Mouse (Mus musculus) kidney, adult 8-10 months (tissue): Measurements from ENCODE around the gene Capn2.

ENCODE experiments used
- DNase-seq, 2 experiments: peaks; one replicate each; pipeline ENCODE4 v3.0.0; 2022

The Capn2 gene

DNA sequence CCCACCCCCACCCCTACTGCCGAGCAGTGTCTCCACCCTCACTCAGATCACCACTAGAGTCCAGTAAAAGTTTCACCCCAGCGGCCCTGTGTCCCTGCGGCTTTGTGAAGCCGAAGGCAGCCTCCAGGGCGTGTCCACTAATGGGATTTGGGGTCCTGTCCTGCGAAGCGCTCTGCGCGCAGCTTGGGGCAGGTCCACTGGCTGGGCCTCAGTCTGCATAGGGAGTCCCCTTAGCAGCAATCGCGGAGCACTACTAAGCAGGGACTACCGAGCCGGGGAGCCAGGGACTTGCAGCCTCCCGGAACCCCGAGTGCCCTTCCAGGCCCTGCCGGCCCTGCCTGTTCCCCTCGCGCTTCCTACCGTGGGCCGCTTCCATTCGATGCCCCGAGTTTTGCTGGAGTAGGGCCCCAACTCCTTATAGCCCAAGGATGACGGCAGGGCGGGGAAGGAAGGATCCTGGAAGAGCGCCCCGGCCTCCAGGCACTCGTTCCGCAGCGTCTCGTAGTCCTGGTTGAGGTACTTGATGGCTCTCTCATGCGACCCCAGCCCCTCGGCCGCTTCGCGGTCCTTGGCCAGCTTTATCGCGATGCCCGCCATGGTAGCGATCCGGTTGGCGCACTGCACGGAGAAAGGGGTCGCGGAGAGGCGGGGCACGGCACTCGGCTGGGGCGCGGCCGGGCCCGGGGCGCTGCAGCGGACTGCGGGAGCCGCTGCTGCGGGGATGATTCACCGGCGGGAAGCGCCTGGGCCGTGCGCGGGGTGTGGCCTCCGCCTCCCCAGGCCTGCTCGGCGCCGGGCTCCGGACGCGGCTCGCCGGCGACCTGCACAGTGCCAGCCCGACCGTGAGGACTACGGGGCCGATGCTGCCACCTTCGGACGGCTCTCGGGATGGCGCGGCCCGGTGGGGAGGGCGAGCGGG is at the start of gene Capn2:
Gene Capn2 (minus strand): TSS at position 851 of the 919 bp plus-strand sequence.
- DNase-seq: peak; percentile 79 to 85

DNA sequence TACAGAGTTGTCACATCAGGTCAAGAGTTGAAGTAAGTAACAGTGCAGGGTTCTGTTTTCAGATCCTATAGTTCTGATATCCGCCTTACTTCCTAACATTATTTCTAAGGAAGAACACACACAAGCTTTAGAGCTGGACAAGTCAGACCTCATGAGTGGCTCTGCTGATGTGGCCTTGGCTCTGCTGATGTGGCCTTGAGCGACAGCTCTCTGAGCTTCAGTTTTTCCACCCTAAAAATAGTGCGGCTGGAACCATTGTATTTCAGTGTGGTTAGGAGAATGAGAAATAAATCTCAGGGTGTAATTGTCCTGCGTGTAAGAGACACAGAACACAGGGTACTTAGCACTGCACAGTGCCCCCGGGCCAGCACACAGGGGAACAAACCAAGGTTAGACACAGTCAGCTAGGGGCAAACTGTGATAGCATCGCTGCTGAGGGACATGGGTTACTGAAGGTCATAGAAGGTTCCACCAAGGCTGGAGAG is 48.0 kb upstream of the Capn2 start:
- DNase-seq: no peak

DNA sequence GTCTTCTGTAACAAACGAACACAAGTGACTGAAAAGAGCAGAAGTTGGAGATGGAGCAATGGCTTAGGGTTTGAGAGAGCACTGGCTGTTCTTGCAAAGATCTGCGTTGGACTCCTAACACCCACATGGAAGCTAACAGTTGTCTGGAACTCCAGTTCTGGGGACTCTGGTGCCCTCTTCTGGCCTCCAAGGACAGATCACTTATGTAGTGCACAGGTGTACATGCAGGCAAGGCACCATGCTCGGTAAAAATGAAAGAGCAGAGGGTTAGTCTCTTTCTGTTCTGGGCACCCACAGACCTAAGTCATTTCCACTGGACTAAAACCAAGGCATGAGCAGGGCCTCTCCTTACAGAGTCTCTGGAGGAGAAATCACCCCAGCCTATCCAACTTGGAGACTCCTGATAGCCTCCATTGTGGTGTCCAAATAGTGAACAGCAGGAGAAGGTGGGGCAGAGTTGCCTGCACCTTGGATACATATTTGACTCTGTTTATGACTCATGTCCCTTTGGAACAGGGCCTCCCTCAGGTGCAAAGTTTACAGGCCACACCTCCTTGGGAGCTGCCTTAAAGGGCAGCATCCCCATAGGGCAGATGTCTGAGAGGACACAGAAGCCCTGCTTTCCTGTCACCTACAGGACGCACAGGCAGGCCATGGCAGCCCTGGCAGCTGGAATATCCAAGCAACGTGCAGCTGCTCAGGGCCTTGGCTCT is 47.2 kb upstream of the Capn2 start, which contains the start of gene Capn8:
Gene Capn8 (plus strand): TSS at position 600 of the 713 bp plus-strand sequence.
- peak in 1 of 2 experiments; percentile 19 for DNase-seq

DNA sequence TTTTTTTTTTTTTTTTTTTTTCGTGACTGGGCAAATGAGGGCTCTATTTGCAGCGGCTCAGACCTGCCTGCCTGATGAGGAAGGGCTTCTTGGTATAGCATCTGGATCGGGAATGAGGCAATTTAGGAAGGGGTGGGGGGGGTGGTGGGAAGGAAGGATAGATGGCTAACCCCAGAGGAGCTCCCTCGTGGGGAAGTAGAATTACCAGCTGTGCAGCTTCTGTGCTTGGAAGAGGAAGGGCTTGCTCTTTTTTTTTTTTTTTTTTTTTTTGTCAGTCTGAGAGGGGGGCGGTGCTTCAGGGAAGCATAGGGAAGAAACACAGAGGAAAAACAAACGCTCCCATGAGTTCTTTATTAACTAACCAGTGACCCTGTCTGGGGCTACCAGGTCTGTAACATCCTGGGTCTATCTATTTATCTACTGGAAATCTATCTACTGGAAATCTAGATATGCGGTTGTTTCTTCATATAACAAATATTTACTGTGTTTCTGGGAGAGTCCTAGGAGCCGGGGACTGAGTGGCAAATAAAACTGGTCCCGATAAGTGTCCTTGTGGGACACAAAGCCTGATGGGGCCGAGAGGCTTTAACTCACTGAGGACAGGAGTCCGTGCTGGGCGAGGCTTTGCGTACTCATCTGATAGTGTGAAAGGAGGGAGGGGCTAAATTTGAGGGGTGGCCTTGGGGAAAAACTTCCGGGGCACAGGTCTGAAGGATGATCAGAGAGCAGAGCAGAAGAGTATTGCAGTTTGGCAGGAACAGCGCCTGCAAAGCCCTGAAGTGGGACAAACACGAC is 45.4 kb upstream of the Capn2 start:
- DNase-seq: no peak

DNA sequence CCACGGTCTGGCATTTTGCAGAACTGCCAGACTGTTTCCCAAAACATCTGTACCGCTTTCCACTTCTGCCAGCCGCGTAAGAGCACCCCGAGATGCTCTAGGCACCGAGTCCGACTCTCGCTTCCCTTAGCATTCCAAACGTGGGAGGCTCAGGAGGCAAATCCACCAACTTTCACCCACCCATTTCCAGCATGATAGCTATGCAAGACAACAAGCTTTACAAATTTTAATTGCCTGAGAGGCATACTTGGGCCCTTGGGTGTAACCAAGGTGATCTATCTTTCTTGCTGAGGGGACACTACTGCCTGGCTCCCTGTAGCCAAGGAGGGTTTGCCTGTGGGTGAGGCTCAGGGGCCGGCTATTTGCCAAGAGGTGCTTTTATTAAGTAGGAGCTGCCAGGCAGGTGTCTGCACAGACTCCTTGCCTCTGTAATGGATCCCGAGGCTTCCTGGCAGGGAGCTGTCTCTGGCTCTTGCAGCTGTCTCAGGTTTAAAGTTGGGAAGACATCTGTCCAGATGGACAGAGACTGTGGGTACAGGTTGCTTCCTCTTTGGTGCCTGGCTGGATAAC is 44.6 kb upstream of the Capn2 start:
- no peak for DNase-seq

DNA sequence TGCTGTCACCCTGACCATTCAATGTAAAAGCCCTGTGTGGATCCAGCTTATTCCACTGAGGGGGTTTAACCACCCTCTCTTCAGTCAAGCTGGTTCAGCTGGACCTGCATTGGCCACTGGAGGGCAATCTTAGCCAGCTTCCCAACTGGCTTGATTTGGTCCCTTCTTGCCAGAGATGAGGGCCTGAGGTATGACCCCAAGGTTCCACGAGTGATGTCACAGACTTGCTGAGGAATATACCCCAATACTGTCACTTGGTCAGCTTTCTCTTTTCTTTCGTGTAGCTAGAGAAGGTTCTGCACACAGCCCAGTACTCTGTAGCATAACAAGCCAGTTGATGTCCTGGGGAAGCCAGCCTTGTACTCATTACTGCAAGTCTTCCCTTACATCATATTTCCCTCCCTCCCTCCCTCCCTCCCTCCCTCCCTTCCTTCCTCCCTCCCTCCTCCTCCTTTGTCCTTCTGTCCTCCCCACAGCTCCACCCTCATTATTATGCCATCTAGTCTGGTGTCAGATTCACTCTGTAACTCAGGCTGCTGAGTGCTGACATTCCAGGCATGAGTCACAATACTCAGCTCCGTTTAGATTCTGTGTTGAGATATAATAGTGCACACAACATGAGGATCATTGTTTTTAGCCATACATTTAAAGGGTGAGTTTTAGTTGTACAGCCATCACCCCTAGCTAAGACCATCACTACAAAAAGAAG is 43.1 kb upstream of the Capn2 start:
- peak in 1 of 2 experiments; percentile 47 for DNase-seq

DNA sequence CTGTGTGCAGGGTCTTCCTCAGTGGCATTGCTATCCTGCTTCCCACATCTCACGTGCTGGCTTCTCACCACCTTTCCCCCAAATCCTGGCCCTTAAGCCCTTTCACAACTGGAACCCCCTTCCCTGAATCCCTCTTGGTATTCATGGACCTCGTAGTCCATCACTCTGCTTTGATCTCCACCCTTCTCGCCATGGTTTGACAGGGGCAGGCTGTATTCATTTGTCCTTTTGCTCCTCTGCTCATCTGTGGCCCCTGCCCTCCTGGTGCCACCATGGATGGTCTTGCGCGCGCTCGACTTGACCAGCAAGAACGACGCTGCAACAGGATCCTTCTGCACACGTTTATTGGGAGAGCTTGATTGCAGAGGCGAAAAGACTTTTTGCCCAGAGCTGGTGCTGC is 42.1 kb upstream of the Capn2 start:
- DNase-seq: no peak

DNA sequence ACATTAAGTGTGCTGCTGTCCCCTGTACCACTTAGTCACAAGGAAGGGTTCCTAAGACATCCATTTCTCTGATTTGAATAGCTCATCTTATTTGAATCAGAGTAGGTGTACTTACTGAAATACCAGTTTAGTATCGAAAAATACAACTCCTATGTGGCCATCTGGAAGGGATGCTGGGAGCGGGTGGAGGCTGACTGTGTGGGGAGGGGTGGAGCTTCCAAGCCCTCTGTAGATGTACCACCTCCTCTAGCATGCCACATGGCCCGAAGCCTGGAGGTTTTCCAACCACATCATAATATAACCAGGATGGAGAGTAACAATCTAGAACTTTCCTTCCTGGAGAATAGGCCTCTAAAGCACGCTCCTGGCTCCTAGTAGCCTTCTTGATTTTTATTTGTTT is 40.9 kb upstream of the Capn2 start:
- no peak for DNase-seq

DNA sequence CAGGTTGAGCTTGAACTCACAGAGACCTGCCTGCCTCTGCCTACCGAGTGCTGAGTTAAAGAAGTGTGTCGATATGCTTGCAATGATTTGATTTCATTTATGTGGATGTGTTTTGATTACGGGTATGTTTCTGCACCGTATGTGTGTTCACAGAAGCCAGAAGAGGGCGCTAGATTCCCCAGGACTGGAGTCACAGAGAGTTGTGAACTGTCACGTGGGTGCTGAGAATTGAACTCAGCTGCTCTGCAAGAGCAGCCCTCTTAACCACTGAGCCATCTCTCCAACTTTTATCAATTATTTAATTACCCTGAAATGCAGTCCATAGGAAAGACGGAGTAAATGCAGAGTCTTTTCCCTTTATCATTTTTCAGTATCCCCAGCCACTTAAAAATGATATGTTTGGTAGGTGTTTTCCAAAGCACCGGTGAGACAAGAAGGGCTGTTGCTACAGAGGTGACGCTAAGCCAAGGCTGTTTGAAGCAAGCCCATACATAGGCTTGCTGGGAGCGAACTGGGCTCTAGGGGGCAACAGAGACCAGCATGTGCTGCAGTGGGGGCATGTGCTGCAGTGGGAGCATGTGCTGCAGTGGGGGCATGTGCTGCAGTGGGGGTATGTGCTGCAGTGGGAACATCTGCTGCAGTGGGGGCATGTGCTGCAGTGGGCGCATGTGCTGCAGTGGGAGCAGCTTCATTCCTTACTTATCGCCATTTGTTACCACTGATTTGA is 36.4 kb upstream of the Capn2 start:
- peak in 1 of 2 experiments; percentile 44 for DNase-seq

DNA sequence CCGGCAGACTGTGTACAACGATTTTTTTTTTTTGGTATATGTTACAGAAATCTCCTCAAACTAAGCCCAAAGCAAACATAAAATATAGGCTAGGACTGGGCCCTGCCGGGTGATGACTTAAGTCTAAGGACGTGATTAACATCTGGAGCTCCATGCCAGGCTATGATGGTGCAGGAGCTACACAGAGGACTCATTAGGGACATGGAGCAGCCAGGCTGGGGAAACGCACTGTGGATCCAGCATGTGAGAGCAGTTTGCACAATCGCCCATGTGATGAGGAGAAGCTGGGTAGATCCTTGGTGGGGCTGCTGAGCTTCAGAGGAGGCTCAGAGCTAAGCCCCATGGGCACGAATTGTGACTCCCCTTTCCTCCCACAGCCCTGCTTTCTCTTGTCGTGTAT is 33.4 kb upstream of the Capn2 start:
- no peak for DNase-seq

DNA sequence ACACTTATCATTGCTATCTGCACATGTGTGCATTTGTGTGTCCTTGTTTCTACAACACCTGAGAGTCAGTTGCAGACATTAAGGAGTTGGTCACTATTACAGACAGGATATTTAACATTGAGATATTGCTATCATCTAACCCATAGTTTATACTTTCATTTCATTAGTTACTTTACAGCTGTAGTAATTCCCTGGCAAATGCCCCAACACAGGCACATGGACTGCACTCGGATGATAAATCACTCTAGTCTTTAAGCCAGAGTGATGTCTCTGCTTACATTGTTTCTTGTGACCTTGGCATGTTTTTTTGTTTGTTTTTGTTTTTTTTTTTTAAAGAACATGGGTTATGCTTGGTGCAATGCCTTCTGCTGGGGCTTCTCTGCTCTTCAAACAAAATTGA is 26.5 kb upstream of the Capn2 start:
- no peak for DNase-seq

DNA sequence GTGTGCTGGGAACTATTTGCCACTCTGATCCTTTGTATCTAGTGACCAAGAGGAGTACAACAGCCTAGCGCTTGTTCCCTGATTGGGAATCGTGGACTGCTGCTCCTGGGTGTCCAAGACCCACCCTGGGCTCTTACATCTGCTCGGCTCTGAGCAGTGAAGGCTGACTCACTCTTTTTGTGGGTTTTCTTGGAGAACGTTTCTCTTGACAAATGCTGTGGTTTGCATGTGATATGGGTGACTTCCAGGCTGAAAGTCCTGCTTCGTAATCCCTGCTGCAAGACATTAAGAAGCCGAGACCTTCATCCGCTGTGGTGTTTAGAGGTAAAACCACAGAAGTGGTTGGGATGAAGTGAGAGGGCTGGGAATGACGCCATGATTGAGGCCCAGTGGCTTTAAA is 25.7 kb upstream of the Capn2 start:
- no peak for DNase-seq

DNA sequence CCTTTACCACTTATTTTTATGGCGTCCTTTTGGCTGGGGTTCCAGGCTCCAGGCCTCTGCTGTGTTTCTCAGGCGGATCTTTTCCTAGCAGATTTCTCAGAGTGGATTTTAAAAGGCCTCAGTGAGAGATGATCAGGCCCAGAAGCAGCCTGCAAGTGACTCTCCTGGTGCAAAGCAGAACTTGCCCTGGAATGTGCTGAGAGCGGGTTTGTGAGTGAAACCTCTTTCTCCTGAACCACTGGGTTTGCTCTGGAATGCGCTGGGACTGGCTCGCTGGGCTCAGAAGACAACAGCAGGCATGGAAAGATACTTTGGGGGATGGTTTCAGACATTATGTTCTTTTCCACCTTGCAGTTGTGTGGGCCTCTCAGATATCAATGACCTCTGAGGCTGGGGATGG is 24.7 kb upstream of the Capn2 start:
- no peak for DNase-seq

DNA sequence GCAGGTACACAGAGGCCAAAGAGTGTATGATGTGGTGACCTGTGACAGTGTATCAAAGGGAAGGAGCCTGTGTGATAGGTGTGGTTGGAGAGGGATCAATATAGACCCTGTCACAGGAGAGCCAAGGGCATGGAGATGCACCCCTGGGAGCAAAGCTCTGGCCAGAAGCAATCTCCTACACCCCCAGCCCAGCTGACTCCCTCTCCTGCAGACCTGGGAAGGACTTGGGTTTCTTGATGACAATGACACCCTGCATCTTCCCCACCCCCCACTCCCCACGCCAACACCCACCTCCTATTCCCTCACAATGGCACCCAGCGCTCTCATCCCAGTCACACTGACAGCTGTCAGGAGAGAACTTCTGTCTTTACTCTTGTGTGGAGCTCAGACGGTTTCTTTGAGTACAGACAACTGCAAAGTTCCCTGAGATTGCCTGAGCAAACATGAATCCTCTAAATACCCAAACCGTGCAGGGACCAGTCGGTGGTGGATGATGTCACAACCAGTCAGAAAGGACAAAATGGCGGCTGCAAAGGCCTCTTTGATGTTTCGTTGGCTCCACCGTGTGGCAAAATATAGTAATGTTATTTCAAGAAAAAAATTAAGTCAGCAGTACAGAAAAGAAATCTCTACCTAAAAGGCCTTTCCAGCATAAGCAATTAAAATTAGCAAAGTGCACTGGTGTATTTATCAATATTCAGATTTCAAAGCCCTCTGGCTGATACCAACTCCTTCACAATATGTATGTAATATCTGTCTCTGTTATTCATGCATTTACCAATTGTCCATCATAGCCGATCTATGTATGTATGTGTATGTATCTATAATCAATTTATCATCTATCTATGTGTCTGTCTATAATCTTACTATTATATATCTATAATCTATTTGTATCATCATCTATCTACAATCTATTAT is 21.9 kb upstream of the Capn2 start:
- DNase-seq: peak; percentile 70 to 81

DNA sequence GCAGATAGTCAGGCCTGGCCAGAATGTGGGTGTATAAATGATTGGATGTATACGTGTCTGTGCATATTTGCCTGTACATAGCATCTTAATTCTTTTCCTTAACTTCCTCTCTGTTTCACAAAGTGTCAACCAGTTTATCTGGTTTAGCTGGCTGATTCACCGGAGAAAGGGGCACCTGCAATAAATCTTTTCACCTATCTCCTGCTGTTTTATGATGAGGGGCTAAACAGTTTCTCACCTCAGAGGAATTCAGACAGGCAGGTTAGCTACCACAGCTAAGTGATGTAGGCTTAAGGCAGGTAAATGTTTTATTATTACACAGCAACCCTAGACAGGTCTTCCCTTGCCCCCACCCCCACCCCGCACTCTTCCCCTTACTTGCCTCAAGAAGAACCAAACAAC is 17.7 kb upstream of the Capn2 start:
- DNase-seq: no peak

DNA sequence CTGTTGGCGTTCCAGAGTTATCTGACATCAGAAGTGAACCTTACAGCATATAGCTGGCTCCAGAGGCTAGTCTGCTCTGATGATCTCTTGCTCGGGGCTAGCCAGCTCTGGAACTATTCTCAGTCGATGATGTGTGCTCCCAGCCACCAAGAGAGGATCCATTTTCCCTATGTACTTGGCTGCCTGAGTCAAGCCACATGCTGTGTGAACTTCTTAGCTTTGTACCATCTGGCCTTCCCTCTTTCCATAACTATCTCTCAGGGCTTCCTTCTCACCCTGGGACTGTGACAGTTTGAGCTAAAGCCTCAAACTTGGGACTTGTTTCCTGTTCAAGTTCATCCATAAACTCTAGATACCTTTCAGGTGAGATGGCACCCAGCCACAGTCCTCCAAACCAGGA is 16.2 kb upstream of the Capn2 start:
- no peak for DNase-seq

DNA sequence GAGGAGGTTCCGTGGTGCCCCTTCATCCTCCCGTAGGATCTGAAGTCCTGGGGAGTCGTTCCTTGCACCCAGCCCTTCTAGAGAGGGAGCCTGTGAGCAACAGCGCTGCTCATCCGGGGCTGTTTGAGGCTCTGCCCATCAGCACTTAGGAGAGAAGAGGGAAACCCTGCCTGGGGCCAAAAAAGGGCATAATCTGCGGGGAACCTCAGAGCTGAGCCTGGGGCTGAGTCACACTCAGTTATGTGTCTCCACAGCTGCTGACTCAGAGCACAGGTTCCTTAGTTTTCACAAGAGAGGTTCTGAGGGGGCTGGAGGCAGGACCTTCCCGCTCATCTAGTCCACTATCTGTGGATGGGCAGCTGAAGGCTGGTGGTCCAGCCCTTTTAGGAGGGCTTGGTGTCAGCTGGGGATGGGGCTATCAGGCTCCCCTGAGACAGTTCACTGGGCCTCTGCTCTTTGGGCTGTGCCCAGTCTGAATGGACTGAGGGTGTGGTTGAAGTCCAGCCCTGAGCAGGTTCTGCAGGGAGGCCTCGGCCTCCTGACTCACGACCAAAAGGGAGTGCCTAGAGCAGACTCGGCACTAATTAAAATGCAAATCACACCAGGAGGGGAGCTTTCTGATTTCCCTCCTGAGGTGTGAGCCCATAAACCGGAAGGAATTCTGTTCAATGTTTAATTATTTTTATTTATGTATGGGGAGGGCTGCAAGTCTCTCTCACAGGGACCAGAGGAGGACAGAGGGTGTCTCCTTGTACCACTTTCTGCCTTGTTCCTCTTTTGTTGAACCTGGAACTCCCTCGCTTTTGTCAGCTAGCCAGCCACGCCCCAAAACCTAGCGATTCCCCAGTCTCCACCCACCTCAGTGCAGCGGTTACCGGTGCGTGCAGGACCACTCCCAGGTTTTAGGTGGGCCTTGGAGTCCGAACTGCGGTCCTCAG is 10.8 kb upstream of the Capn2 start:
- DNase-seq: no peak

DNA sequence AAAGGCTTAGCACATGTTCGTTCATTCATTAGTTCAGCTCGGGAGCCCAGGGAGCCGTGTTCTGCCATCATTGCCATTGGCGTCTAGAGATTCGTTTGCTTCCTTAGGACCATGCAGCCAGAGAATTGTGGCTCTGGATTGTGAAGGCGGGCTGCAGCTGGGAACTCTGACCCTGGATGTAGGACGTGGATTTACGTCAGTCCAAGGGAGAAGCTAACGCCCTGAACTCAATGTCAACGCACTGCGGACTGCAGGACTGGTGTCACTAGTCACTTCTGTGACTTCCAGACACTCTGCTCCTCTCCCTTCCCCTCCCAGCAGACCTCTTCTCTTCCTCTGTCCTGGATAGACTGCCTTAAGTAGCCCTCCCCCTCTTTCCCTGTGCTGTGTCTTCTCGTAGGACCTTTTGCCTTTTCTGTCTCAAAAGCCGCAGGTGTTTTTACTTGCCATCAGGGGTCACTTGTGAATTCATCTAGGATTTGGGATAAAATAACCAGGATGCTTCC is 9.9 kb upstream of the Capn2 start:
- no peak for DNase-seq

DNA sequence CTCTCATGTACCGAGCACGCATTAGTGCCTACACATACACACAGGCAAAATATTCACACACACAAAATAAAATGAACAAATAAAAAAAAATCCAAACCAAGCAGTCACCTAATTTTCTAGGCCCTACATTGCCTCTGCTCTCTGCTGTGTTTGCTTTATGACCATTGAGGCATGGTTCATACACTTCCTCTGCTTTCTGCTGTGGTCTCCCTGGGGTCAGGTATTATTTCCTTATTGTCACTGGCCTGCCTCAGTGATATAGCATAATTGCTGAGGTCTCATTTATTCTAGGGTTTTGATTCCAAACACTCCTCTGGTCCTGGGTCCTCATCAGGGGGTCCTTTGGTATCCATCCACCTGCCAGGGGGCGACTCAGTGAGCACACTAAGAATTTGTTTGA is 8.2 kb upstream of the Capn2 start:
- no peak for DNase-seq
